Mouse (Mus musculus): Measurements from ENCODE around the gene Rars. TPM values are rescaled to one million over a fixed set of nuclear protein-coding genes. Genes with fewer than 3 reads are reported as not detected.

The Rars gene
- polyA plus RNA-seq (2015; fragmentation: Nextera tagmentation; extraction: Ambion mirVana) = 90.1 and 92.1 TPM in 2 replicates

- 2% methylated on average over 46 of the region's 46 CpGs for WGBS
- peak within 1 kb of the TSS; percentile 65 for H3K27ac ChIP-seq (ENCODE audit: low read length)
Measured at GRCm38 (mm10) chr11:35834022-35834760, at the start of gene Rars. Rars (minus strand) TSS chr11:35834506.

DNA sequence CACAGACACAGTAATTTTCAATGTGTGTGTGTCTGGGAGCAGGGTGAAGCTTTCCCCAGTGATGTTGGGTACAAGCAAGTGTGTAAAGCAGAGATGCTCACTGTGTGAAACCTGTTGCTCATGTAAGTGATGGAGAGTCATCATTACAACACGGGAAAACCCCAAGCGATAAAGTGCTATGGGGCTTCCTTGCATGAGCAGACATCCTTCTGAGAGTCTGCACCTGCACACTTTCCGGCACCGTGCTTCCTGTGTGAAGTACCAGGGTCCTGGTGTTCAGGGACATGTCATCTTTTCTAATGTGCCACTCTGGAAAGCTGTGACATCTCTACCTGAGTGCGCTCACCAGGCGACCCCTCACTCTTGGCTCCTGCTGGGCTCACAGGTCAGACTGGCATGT, 48.5 kb upstream of the Rars start:
- no peak overlapping the region for H3K27ac ChIP-seq (ENCODE audit: low read length)
- H3K27me3 ChIP-seq (ENCODE audit: control insufficient read depth, insufficient read depth, low read length) = no peaks in the 10 kb centered on the region
- 92% methylated on average over 6 of the region's 6 CpGs for WGBS
- no peak overlapping the region for H3K9ac ChIP-seq (ENCODE audit: low read length)
- no peaks in the 10 kb centered on the region for H3K4me1 ChIP-seq (ENCODE audit: control insufficient read depth, insufficient read depth, low read length)
- no peak overlapping the region for H3K4me3 ChIP-seq (replicated peaks; ENCODE audit: low read length)
- H3K4me2 ChIP-seq (ENCODE audit: low read depth, low read length) = no peak overlapping the region
- no peaks in the 10 kb centered on the region for H3K9me3 ChIP-seq (replicated peaks; ENCODE audit: control insufficient read depth, low read length)
- no peak for ATAC-seq (ENCODE audit: insufficient read depth, low FRiP score)
- H3K36me3 ChIP-seq (ENCODE audit: control insufficient read depth, insufficient read depth, low read length) = no peaks in the 10 kb centered on the region

More at GRCm38 (mm10) chr11:35834022-35834760, at the start of gene Rars:
- ATAC-seq (ENCODE audit: insufficient read depth, low FRiP score) = peak; percentile 83
- peak within 1 kb of the TSS; percentile 96 for H3K4me3 ChIP-seq (replicated peaks; ENCODE audit: low read length)
- peak within 1 kb of the TSS; percentile 83 for H3K4me2 ChIP-seq (ENCODE audit: low read depth, low read length)
- H3K9ac ChIP-seq (ENCODE audit: low read length) = peak within 1 kb of the TSS; percentile 89
- H3K36me3 ChIP-seq (ENCODE audit: control insufficient read depth, insufficient read depth, low read length) = 0 out of 2 replicates have a peak, but pooled peaks cover 2% of the 10 kb centered on the region
- peaks cover 12% of the 10 kb centered on the region for H3K4me1 ChIP-seq (ENCODE audit: control insufficient read depth, insufficient read depth, low read length)
- no peaks in the 10 kb centered on the region for H3K27me3 ChIP-seq (ENCODE audit: control insufficient read depth, insufficient read depth, low read length)
- H3K9me3 ChIP-seq (replicated peaks; ENCODE audit: control insufficient read depth, low read length) = no peaks in the 10 kb centered on the region

DNA sequence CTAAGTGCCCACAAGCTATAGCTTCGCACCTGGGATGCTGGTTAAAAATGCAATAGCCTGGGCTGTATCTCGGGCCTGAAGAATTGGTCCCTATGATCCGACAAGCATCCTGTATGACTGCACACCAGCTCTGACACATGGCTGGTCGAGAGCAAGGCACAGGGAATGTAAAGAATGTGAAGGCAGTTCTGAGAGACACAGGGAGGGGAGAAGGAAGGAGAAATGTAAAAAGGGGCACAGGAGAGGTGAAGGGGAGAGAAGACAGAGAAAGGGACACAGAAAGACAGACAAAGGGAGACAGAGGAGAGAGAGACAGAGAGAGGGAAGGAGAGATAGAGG, 44.2 kb upstream of the Rars start:
- Histone ChIP-seq H3K4me3 (replicated peaks; ENCODE audit: low read length) (no peak overlapping the region), H3K36me3 (ENCODE audit: control insufficient read depth, insufficient read depth, low read length) (no peaks in the 10 kb centered on the region), H3K27ac (ENCODE audit: low read length) (no peak overlapping the region), H3K9ac (ENCODE audit: low read length) (no peak overlapping the region), H3K9me3 (replicated peaks; ENCODE audit: control insufficient read depth, low read length) (no peaks in the 10 kb centered on the region), H3K27me3 (ENCODE audit: control insufficient read depth, insufficient read depth, low read length) (no peaks in the 10 kb centered on the region), H3K4me1 (ENCODE audit: control insufficient read depth, insufficient read depth, low read length) (no peaks in the 10 kb centered on the region), H3K4me2 (ENCODE audit: low read depth, low read length) (no peak overlapping the region)
- WGBS = 61% methylated on average over 4 of the region's 4 CpGs
- no peak for ATAC-seq (ENCODE audit: insufficient read depth, low FRiP score)

GRCm38 (mm10) chr11:35877651-35878558, 43.6 kb upstream of the Rars start:
- H3K27ac ChIP-seq (ENCODE audit: low read length) = no peak overlapping the region
- no peak overlapping the region for H3K9ac ChIP-seq (ENCODE audit: low read length)
- WGBS = 52% methylated on average over 14 of the region's 14 CpGs
- H3K4me1 ChIP-seq (ENCODE audit: control insufficient read depth, insufficient read depth, low read length) = no peaks in the 10 kb centered on the region
- no peaks in the 10 kb centered on the region for H3K27me3 ChIP-seq (ENCODE audit: control insufficient read depth, insufficient read depth, low read length)
- H3K4me2 ChIP-seq (ENCODE audit: low read depth, low read length) = no peak overlapping the region
- H3K4me3 ChIP-seq (replicated peaks; ENCODE audit: low read length) = no peak overlapping the region
- H3K9me3 ChIP-seq (replicated peaks; ENCODE audit: control insufficient read depth, low read length) = no peaks in the 10 kb centered on the region
- no peak for ATAC-seq (ENCODE audit: insufficient read depth, low FRiP score)
- H3K36me3 ChIP-seq (ENCODE audit: control insufficient read depth, insufficient read depth, low read length) = no peaks in the 10 kb centered on the region

DNA sequence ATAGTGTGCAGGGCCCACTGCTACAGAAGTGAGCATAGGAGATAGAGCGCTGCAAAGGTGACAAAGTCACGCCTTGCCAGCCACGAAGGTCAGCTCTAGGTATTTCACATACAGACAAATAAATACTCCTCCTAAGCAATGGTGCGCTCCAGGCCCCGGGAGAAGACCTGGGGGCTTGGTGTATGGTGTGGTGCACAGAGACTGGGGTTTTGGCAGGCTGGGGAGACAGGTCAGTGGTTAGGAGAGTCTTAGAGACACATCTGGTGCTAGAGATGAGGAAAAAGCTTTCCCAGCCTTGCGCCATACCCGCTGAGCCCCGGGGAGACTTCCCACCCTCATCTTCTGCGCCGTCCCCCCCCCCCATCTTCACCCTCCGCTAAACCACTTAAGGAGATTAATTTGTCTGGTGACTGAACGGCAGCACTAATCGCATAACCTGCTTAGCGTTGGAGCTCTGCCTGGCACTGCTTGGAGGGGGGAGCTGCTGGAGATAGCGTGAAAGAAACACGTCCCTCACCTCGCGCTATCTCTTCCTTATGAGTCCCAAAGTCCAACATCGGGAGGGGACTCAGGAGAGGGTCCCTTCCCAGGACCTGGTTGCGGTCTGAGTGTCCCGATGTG, 39.4 kb upstream of the Rars start:
- H3K27ac ChIP-seq (ENCODE audit: low read length) = no peak overlapping the region
- H3K4me1 ChIP-seq (ENCODE audit: control insufficient read depth, insufficient read depth, low read length) = no peaks in the 10 kb centered on the region
- WGBS = 36% methylated on average over 21 of the region's 21 CpGs
- H3K27me3 ChIP-seq (ENCODE audit: control insufficient read depth, insufficient read depth, low read length) = no peaks in the 10 kb centered on the region
- no peak for ATAC-seq (ENCODE audit: insufficient read depth, low FRiP score)
- no peak overlapping the region for H3K4me3 ChIP-seq (replicated peaks; ENCODE audit: low read length)
- no peaks in the 10 kb centered on the region for H3K9me3 ChIP-seq (replicated peaks; ENCODE audit: control insufficient read depth, low read length)
- H3K9ac ChIP-seq (ENCODE audit: low read length) = no peak overlapping the region
- H3K4me2 ChIP-seq (ENCODE audit: low read depth, low read length) = no peak overlapping the region
- H3K36me3 ChIP-seq (ENCODE audit: control insufficient read depth, insufficient read depth, low read length) = no peaks in the 10 kb centered on the region

DNA sequence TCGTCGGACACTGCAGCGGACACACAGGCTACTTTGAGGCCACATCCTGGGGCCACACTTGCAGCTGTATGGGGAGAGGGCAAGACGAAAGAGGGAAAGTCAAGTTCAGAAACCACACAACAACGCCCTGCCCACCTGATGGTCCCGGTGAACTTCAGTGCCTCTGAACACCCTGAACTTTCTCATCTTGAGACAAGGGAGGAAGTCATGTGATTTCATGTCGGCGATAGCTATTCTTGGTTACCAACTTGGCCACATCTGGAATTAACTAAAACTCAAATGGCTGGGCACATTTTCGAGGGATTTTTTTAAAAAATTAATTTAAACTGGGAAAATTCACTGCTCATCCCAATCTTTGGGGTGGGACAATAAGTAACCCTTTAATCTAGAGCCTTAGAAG, 36.7 kb upstream of the Rars start:
- Histone ChIP-seq H3K9ac (ENCODE audit: low read length) (no peak overlapping the region), H3K4me2 (ENCODE audit: low read depth, low read length) (no peak overlapping the region), H3K4me1 (ENCODE audit: control insufficient read depth, insufficient read depth, low read length) (no peaks in the 10 kb centered on the region), H3K27ac (ENCODE audit: low read length) (no peak overlapping the region), H3K36me3 (ENCODE audit: control insufficient read depth, insufficient read depth, low read length) (no peaks in the 10 kb centered on the region), H3K9me3 (replicated peaks; ENCODE audit: control insufficient read depth, low read length) (no peaks in the 10 kb centered on the region), H3K27me3 (ENCODE audit: control insufficient read depth, insufficient read depth, low read length) (no peaks in the 10 kb centered on the region), H3K4me3 (replicated peaks; ENCODE audit: low read length) (no peak overlapping the region)
- no peak for ATAC-seq (ENCODE audit: insufficient read depth, low FRiP score)
- 87% methylated on average over 9 of the region's 9 CpGs for WGBS

GRCm38 (mm10) chr11:35866140-35866539, 31.8 kb upstream of the Rars start:
- H3K36me3 ChIP-seq (ENCODE audit: control insufficient read depth, insufficient read depth, low read length) = no peaks in the 10 kb centered on the region
- no peaks in the 10 kb centered on the region for H3K27me3 ChIP-seq (ENCODE audit: control insufficient read depth, insufficient read depth, low read length)
- WGBS = 74% methylated on average over 7 of the region's 7 CpGs
- H3K9me3 ChIP-seq (replicated peaks; ENCODE audit: control insufficient read depth, low read length) = no peaks in the 10 kb centered on the region
- no peak overlapping the region for H3K27ac ChIP-seq (ENCODE audit: low read length)
- no peak overlapping the region for H3K4me3 ChIP-seq (replicated peaks; ENCODE audit: low read length)
- 0 out of 2 replicates have a peak, but pooled peaks cover 4% of the 10 kb centered on the region for H3K4me1 ChIP-seq (ENCODE audit: control insufficient read depth, insufficient read depth, low read length)
- no peak overlapping the region for H3K9ac ChIP-seq (ENCODE audit: low read length)
- no peak for ATAC-seq (ENCODE audit: insufficient read depth, low FRiP score)
- no peak overlapping the region for H3K4me2 ChIP-seq (ENCODE audit: low read depth, low read length)

DNA sequence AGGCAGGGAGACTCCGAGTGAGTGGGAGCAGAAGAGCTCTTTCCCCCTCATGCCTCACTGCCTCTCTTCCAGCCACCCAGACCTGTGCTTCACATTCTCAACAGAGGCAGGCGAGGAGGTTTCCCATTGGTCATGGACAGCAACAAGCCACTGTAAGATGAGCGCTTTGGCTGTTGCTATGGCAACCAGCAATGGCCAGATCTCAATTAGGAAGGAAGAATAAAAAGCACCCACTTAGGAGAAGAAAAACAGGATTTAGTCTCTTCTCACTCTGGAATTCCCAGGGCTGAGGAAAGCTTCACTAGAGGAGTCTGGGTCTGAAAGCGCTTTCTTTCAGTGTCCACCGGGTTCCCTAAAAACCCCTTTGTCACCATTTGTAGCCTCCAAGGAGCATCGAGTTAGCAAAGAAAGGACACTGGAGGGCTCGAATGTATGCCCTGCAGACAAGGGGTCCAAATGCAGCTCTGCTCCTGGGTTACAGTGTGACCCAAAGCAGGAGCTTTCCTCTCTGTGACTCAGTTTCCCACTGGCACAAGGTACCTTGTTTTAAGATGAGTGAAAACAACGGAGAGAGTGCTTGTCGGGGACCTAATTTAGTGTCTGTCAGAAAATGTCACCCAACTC, 30.8 kb upstream of the Rars start:
- WGBS = 45% methylated on average over 9 of the region's 9 CpGs
- no peaks in the 10 kb centered on the region for H3K27me3 ChIP-seq (ENCODE audit: control insufficient read depth, insufficient read depth, low read length)
- no peaks in the 10 kb centered on the region for H3K36me3 ChIP-seq (ENCODE audit: control insufficient read depth, insufficient read depth, low read length)
- 0 out of 2 replicates have a peak, but pooled peaks have one; percentile 37 for ATAC-seq (ENCODE audit: insufficient read depth, low FRiP score)
- H3K9ac ChIP-seq (ENCODE audit: low read length) = no peak overlapping the region
- no peak overlapping the region for H3K4me3 ChIP-seq (replicated peaks; ENCODE audit: low read length)
- H3K4me1 ChIP-seq (ENCODE audit: control insufficient read depth, insufficient read depth, low read length) = 0 out of 2 replicates have a peak, but pooled peaks cover 4% of the 10 kb centered on the region
- H3K4me2 ChIP-seq (ENCODE audit: low read depth, low read length) = no peak overlapping the region
- H3K27ac ChIP-seq (ENCODE audit: low read length) = no peak overlapping the region
- no peaks in the 10 kb centered on the region for H3K9me3 ChIP-seq (replicated peaks; ENCODE audit: control insufficient read depth, low read length)

Measured in stomach, embryonic 16.5 days (tissue).